Mouse (Mus musculus) liver, embryonic 15.5 days (tissue): ENCODE results near the gene Rap1gap2. TPM values are rescaled to one million over a fixed set of nuclear protein-coding genes. Genes with fewer than 3 reads are reported as not detected.

Source experiments
- ATAC-seq: fragments of 200-750 bp; cut with Nextera tagmentation; 2 replicates; pipeline ENCODE4 v1.8.0; 2017; ENCODE audit warnings: moderate number of reproducible peaks, mild to moderate bottlenecking, moderate library complexity; ENCODE audit not compliant: insufficient read depth
- H3K27ac ChIP-seq: fragments of 300-500 bp; sonication (generic); replicated peaks from 2 replicates; pipeline ENCODE4 v1.5.1; 2015; ENCODE audit warnings: mild to moderate bottlenecking, inconsistent platforms
- H3K27me3 ChIP-seq: fragments of 300-500 bp; sonication (generic); 2 replicates; pipeline ENCODE4 v1.6.1; 2015; ENCODE audit warnings: mild to moderate bottlenecking, inconsistent platforms
- H3K36me3 ChIP-seq: fragments of 300-500 bp; sonication (generic); replicated peaks from 2 replicates; pipeline ENCODE4 v1.6.1; 2015; ENCODE audit warnings: moderate library complexity, mild to moderate bottlenecking, inconsistent platforms
- H3K4me1 ChIP-seq: fragments of 300-500 bp; sonication (generic); replicated peaks from 2 replicates; pipeline ENCODE4 v1.6.1; 2015; ENCODE audit warnings: inconsistent platforms
- H3K4me2 ChIP-seq: fragments of 300-500 bp; sonication (generic); 2 replicates; pipeline ENCODE4 v1.6.1; 2015; ENCODE audit warnings: moderate library complexity, mild to moderate bottlenecking, inconsistent platforms
- H3K4me3 ChIP-seq: fragments of 300-500 bp; sonication (generic); replicated peaks from 2 replicates; pipeline ENCODE4 v1.5.1; 2015; ENCODE audit warnings: mild to moderate bottlenecking, inconsistent platforms
- H3K9ac ChIP-seq: fragments of 300-500 bp; sonication (generic); 2 replicates; pipeline ENCODE4 v1.6.1; 2015; ENCODE audit warnings: moderate library complexity, mild to moderate bottlenecking, inconsistent platforms
- H3K9me3 ChIP-seq: fragments of 300-500 bp; sonication (generic); replicated peaks from 2 replicates; pipeline ENCODE4 v1.6.1; 2016; ENCODE audit warnings: inconsistent platforms
- WGBS: fragments of 180-500 bp; shearing (Covaris S2); methylation state at CpG from one replicate; pipeline ENCODE4 v1.1.7; 2015; ENCODE audit warnings: mixed read lengths; ENCODE audit not compliant: insufficient replicate concordance; 5-methylcytosine and 5-hydroxymethylcytosine counted together
- polyA plus RNA-seq: library from polyadenylated mRNA; unstranded; fragments of >200 nt; fragmentation: Nextera tagmentation; extraction: Ambion mirVana; gene quantifications from 2 replicates; pipeline ENCODE4 v1.2.1, GENCODE M21; 2015

The Rap1gap2 gene
- polyA plus RNA-seq, 1 experiment from 2014 or later = 0.76 TPM

GRCm38 (mm10) chr11:74639628-74640027 lies 28.9 kb upstream of the Rap1gap2 start:
- no peaks in the 10 kb centered on the region for H3K9me3 ChIP-seq
- H3K9ac ChIP-seq = no peak overlapping the region
- H3K4me1 ChIP-seq = peaks cover 22% of the 10 kb centered on the region
- H3K27me3 ChIP-seq = peaks cover 76% of the 10 kb centered on the region
- no peak overlapping the region for H3K4me2 ChIP-seq
- no peak for ATAC-seq
- peaks cover 43% of the 10 kb centered on the region for H3K36me3 ChIP-seq
- H3K27ac ChIP-seq = no peak overlapping the region
- WGBS = 50% methylated on average over 1 of the region's 1 CpGs
- no peak overlapping the region for H3K4me3 ChIP-seq

DNA sequence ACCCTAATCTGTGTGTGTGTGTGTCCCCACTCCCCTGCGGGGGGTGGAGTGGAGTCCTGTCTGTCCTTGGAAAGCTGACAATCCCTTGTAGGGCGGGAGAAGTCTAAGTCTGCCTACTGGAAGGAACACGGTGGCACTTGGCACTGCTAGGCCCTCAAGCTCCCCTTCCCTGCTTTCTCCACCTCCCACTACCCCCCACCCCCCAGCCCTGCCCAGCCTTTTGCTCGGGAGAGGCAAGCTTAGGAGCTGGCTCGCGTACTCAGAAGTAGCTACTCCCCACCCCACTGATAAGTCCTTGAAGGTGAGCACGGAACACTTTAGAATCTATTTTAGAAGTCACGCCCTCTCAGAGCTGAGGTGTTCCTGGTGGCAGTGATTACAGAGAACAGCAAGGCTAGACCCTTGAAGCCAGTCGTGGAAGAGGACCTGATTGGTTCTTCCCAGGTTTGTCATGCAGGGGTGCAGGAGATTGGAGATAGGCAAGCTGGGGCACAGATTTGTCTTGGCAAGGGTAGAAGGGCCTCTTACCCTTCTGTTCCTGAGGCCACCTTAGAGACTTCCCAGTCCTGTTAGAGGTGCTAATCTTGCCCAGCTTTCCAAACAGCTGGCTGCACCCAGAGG lies 28.2 kb upstream of the Rap1gap2 start:
- H3K27ac ChIP-seq = no peak overlapping the region
- ATAC-seq = no peak

GRCm38 (mm10) chr11:74637971-74638790 lies 27.5 kb upstream of the Rap1gap2 start:
- Histone ChIP-seq H3K36me3 (peaks cover 55% of the 10 kb centered on the region), H3K4me2 (peak overlapping the region; percentile 73), H3K9me3 (no peaks in the 10 kb centered on the region), H3K4me1 (peaks cover 22% of the 10 kb centered on the region), H3K9ac (peak overlapping the region; percentile 43; the same call in 1 of the 2 replicates), H3K27ac (peak overlapping the region; percentile 51), H3K4me3 (peak overlapping the region; percentile 64), H3K27me3 (peaks cover 77% of the 10 kb centered on the region)
- ATAC-seq = peak; percentile 73
- WGBS = under 1% methylated on average over 86 of the region's 86 CpGs

More for the DNA sequence above, 28.2 kb upstream of the Rap1gap2 start:
- Histone ChIP-seq H3K27me3 (peaks cover 77% of the 10 kb centered on the region), H3K9ac (peak overlapping the region; percentile 43; the same call in 1 of the 2 replicates), H3K36me3 (peaks cover 48% of the 10 kb centered on the region), H3K4me2 (peak overlapping the region; percentile 73), H3K4me1 (peaks cover 22% of the 10 kb centered on the region), H3K4me3 (peak overlapping the region; percentile 64), H3K9me3 (no peaks in the 10 kb centered on the region)
- 21% methylated on average over 9 of the region's 9 CpGs for WGBS

GRCm38 (mm10) chr11:74637486-74637885 lies 26.8 kb upstream of the Rap1gap2 start:
- no peak for ATAC-seq
- no peaks in the 10 kb centered on the region for H3K9me3 ChIP-seq
- H3K9ac ChIP-seq = peak overlapping the region; percentile 43; the same call in 1 of the 2 replicates
- H3K4me3 ChIP-seq = peak overlapping the region; percentile 64
- H3K27me3 ChIP-seq = peaks cover 77% of the 10 kb centered on the region
- H3K4me1 ChIP-seq = peaks cover 28% of the 10 kb centered on the region
- peak overlapping the region; percentile 73 for H3K4me2 ChIP-seq
- peaks cover 62% of the 10 kb centered on the region for H3K36me3 ChIP-seq
- H3K27ac ChIP-seq = no peak overlapping the region
- WGBS = 33% methylated on average over 8 of the region's 8 CpGs

GRCm38 (mm10) chr11:74634490-74635275 lies 24.0 kb upstream of the Rap1gap2 start:
- Histone ChIP-seq H3K27ac (no peak overlapping the region), H3K9me3 (no peaks in the 10 kb centered on the region), H3K27me3 (peaks cover 50% of the 10 kb centered on the region), H3K4me2 (no peak overlapping the region), H3K4me1 (peaks cover 28% of the 10 kb centered on the region), H3K36me3 (peaks cover 88% of the 10 kb centered on the region), H3K9ac (no peak overlapping the region), H3K4me3 (no peak overlapping the region)
- WGBS = 54% methylated on average over 5 of the region's 5 CpGs
- ATAC-seq = no peak

GRCm38 (mm10) chr11:74631880-74632789 lies 21.4 kb upstream of the Rap1gap2 start:
- Histone ChIP-seq H3K4me2 (no peak overlapping the region), H3K4me3 (no peak overlapping the region), H3K27ac (no peak overlapping the region), H3K9ac (no peak overlapping the region), H3K36me3 (peaks cover 88% of the 10 kb centered on the region), H3K4me1 (peaks cover 7% of the 10 kb centered on the region), H3K27me3 (peaks cover 24% of the 10 kb centered on the region), H3K9me3 (no peaks in the 10 kb centered on the region)
- 58% methylated on average over 7 of the region's 7 CpGs for whole genome bisulfite sequencing
- ATAC-seq = no peak

GRCm38 (mm10) chr11:74627481-74627880 lies 16.8 kb upstream of the Rap1gap2 start:
- Histone ChIP-seq H3K9ac (no peak overlapping the region), H3K27me3 (no peaks in the 10 kb centered on the region), H3K4me3 (no peak overlapping the region), H3K4me1 (peaks cover 30% of the 10 kb centered on the region), H3K36me3 (peaks cover 82% of the 10 kb centered on the region), H3K27ac (no peak overlapping the region), H3K4me2 (no peak overlapping the region), H3K9me3 (no peaks in the 10 kb centered on the region)
- WGBS = 54% methylated on average over 3 of the region's 3 CpGs
- no peak for ATAC-seq

GRCm38 (mm10) chr11:74625333-74625732 lies 14.6 kb upstream of the Rap1gap2 start:
- Histone ChIP-seq H3K4me3 (no peak overlapping the region), H3K27me3 (peaks cover 5% of the 10 kb centered on the region), H3K27ac (no peak overlapping the region), H3K4me1 (peaks cover 47% of the 10 kb centered on the region), H3K9ac (no peak overlapping the region), H3K9me3 (no peaks in the 10 kb centered on the region), H3K36me3 (peaks cover 62% of the 10 kb centered on the region), H3K4me2 (no peak overlapping the region)
- ATAC-seq = no peak

DNA sequence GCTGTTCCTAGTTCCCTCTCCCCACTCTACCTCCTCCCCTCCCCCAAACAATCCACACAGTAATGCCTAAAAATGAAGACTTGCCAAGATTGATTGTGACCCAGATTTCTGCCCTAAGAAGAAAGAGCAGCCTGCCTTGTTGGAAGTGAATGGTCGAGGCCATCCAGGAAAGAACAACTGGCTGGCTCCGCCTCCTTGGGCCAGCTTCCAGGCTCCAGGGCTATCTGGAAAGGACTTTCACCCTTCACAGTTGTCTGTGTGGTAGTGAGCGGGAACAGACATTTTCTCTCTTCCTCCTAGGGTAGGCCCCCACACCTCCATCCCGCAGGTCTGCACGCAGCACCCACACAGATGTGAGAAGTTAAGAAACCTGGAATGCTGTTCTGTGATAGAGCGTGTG lies 13.0 kb upstream of the Rap1gap2 start:
- Histone ChIP-seq H3K36me3 (peaks cover 46% of the 10 kb centered on the region), H3K9me3 (no peaks in the 10 kb centered on the region), H3K4me2 (peak overlapping the region; percentile 84), H3K4me3 (no peak overlapping the region), H3K9ac (no peak overlapping the region), H3K27ac (peak overlapping the region; percentile 95), H3K27me3 (peaks cover 20% of the 10 kb centered on the region), H3K4me1 (peaks cover 62% of the 10 kb centered on the region)
- ATAC-seq = no peak
- WGBS = 72% methylated on average over 6 of the region's 6 CpGs

- peaks cover 33% of the 10 kb centered on the region for H3K36me3 ChIP-seq
- H3K4me1 ChIP-seq = peaks cover 62% of the 10 kb centered on the region
- H3K4me2 ChIP-seq = peak overlapping the region; percentile 84
- ATAC-seq = peak; percentile 87
- WGBS = 18% methylated on average over 8 of the region's 8 CpGs
- peak overlapping the region; percentile 95 for H3K27ac ChIP-seq
- peak overlapping the region; percentile 90 for H3K9ac ChIP-seq
- H3K4me3 ChIP-seq = peak overlapping the region; percentile 87
- peaks cover 35% of the 10 kb centered on the region for H3K27me3 ChIP-seq
- H3K9me3 ChIP-seq = no peaks in the 10 kb centered on the region
Observed at GRCm38 (mm10) chr11:74621974-74622669, 11.4 kb upstream of the Rap1gap2 start.
